Mouse (Mus musculus) bone marrow macrophage, adult 2 months (primary cell): ENCODE data around the gene Mdm2.

ENCODE experiments used
- CTCF ChIP-seq: IDR thresholded peaks from 2 replicates; pipeline ENCODE4 v1.5.1; 2012; ENCODE audit warnings: low read depth, mild to moderate bottlenecking, low read length, moderate library complexity
- POLR2A ChIP-seq: IDR thresholded peaks from 2 replicates; pipeline ENCODE4 v1.6.1; 2012; ENCODE audit warnings: mild to moderate bottlenecking, low read depth, low read length, borderline replicate concordance

DNA sequence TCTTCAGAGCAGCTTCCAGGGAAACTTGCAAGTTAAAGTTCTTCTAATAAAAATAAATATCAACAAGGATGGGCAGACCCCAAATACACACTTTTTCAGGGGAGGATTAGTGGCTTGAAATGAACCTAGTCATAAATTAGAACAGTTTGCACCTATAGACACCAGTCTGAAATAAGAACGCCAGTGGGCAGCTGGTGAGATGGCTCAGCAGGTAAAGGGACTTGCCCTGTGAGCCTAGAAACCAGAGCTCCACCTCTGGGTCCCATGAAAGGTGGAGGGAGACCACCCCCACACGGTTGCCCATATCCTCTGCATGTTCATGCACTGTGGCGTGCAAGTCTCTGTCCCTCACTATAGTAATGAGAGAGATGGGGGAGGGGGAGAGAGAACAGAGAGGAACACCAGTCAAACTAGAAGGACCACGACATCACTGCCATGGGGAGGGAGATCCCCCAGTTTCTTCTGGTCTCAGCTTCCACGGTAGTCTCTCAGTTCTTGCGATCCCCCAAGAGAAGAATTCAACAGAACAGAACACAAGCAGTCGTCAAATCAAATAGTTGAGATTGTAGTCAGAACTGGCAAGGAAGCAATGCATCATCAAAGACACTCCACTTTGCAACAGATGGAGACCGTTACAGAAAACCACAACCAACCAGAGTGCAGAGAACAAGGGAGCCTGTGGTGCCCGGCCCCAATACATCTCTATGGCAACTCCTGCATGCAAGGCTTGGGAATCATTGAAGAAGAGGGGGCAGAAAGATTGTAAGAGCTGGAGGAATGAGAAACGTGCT is 58.8 kb downstream of the Mdm2 start:
- TF ChIP-seq CTCF (no peak), POLR2A (no peak)
